Mouse (Mus musculus) ovary, adult 10 weeks (tissue): Measurements from ENCODE around the gene Olfr1230. TPM values are rescaled to one million over a fixed set of nuclear protein-coding genes. Genes with fewer than 3 reads are reported as not detected.

Experiments
- polyA plus RNA-seq: library from polyadenylated mRNA; stranded (reverse); fragments of 350-450 nt; fragmentation: Illumina TruSeq; extraction: RNeasy Lipid Tissue Mini Kit (QIAGEN cat#74804); gene quantifications from one replicate; pipeline ENCODE4 v1.2.3, GENCODE M21; 2014

The Olfr1230 gene
- not detected for polyA plus RNA-seq

GRCm38 (mm10) chr2:89297168-89297567 is at the start of gene Olfr1230:
Olfr1230 (minus strand) TSS chr2:89297268.

DNA sequence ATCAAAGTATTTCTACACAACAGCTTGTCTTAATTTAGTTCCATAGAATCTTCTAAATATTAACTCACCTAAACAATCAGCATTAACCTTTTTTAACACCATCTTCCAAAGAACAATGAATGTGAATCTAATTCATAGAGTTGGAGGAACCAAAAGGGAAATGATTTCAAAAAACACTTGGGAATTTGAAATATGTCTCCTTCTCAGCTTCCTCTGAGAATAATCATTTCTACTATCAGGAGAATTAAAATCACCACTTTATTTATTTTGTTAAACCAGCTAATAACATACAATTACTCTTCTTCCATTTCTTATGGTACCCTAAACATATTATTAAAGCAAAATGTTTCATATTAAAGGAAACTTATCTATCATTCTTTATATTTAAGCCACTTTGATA is 45.2 kb upstream of the Olfr1230 start, which contains the start of gene Olfr1233:
Gene Olfr1233 (minus strand): TSS at position 101 of the 400 bp plus-strand sequence.

GRCm38 (mm10) chr2:89329575-89329974 is 32.5 kb upstream of the Olfr1230 start, which contains the start of gene Olfr1232:
Olfr1232 (minus strand) TSS chr2:89329675.

GRCm38 (mm10) chr2:89306974-89307373 is 9.9 kb upstream of the Olfr1230 start, which contains the start of gene Olfr1231:
Olfr1231 (minus strand) TSS chr2:89307074.

GRCm38 (mm10) chr2:89287914-89288313 is 9.2 kb downstream of the Olfr1230 start, which contains the start of gene Olfr1229:
Olfr1229 (minus strand) TSS chr2:89288014.

GRCm38 (mm10) chr2:89253962-89254361 is 43.1 kb downstream of the Olfr1230 start, which contains the start of gene Olfr1228:
Olfr1228 (minus strand) TSS chr2:89254062.

Other genes with a start within 250 kb of the Olfr1230 start
- not detected for gene Olfr1218, start 236.1 kb downstream of the Olfr1230 start, polyA plus RNA-seq
- gene Olfr1219, start 213.8 kb downstream of the Olfr1230 start, polyA plus RNA-seq = not detected
- not detected for gene Olfr1220, start 190.4 kb downstream of the Olfr1230 start, polyA plus RNA-seq
- gene Olfr1221, start 180.0 kb downstream of the Olfr1230 start, polyA plus RNA-seq = not detected
- not detected for gene Olfr1222, start 164.2 kb downstream of the Olfr1230 start, polyA plus RNA-seq
- not detected for gene Olfr1223, start 145.7 kb downstream of the Olfr1230 start, polyA plus RNA-seq
- not detected for gene Olfr1224-ps1, start 133.2 kb downstream of the Olfr1230 start, polyA plus RNA-seq
- gene Olfr1225, start 122.6 kb downstream of the Olfr1230 start, polyA plus RNA-seq = not detected
- not detected for gene Olfr1226, start 97.2 kb downstream of the Olfr1230 start, polyA plus RNA-seq
- gene Olfr1228, start 43.2 kb downstream of the Olfr1230 start, polyA plus RNA-seq = not detected
- gene Olfr1229, start 9.3 kb downstream of the Olfr1230 start, polyA plus RNA-seq = not detected
- gene Olfr1231, start 9.8 kb upstream of the Olfr1230 start, polyA plus RNA-seq = not detected
- gene Olfr1232, start 32.4 kb upstream of the Olfr1230 start, polyA plus RNA-seq = not detected
- gene Olfr1233, start 45.1 kb upstream of the Olfr1230 start, polyA plus RNA-seq = not detected
- gene Olfr1234, start 67.6 kb upstream of the Olfr1230 start, polyA plus RNA-seq = not detected
- gene Olfr1238, start 112.4 kb upstream of the Olfr1230 start, polyA plus RNA-seq = not detected
- gene Olfr1239, start 123.1 kb upstream of the Olfr1230 start, polyA plus RNA-seq = not detected
- gene Olfr1240, start 145.7 kb upstream of the Olfr1230 start, polyA plus RNA-seq = not detected
- gene Olfr1241, start 189.9 kb upstream of the Olfr1230 start, polyA plus RNA-seq = not detected
- not detected for gene Olfr1242, start 201.1 kb upstream of the Olfr1230 start, polyA plus RNA-seq
- not detected for gene Olfr1243, start 234.2 kb upstream of the Olfr1230 start, polyA plus RNA-seq